Mouse (Mus musculus): ENCODE data around the gene Uba1y. TPM values are rescaled to one million over a fixed set of nuclear protein-coding genes. Genes with fewer than 3 reads are reported as not detected.

The Uba1y gene
- under 1 TPM; 0.06 to 0.48 TPM for polyA plus RNA-seq (2017; shearing (Covaris generic))

DNA sequence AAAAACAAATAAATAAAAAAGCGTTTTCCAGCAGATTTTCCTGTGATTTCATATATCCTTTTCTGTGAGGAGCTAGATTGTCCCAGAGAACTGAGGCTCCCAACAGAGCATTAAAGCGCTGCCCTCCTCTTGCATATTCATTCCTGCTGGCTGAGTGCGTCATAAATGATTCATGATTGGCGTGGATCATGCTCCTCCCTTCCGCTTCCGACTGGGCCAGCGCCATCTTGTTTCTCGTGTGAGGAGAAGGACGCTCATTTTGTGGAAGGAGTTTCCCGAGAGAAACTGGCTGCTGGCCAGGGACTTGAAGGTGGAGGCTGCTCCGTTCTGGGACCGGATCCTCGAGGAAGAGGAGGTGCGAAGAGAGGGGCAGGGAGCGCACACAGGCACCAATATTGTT lies at the start of gene Uba1y:
Uba1y (plus strand) TSS at position 254 of the 400 bp plus-strand sequence.

DNA sequence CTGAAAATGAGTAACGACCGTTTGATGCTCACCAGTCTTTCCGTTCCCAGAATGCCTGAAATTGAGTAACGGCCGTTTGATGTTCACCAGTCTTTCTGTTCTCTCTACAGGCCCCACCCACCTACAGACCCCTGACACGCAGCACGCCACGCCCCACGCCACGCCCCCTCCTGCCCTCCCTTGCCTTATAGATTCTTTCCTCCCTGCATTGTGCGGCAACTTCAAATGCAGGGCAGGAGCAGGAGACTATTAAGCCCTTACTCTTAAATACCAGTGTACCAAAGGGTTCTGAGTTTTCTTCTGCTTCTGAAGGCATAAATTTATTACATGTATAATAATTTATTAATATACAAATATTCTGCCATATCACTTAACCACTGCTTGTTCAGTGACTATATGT lies 21.1 kb upstream of the Uba1y start, which contains the start of gene Zfy1:
Zfy1 (minus strand) TSS at position 101 of the 400 bp plus-strand sequence.

Other genes with a start within 250 kb of the Uba1y start
- gene Zfy1, start 21.2 kb upstream of the Uba1y start, polyA plus RNA-seq (2017; shearing (Covaris generic)): under 1 TPM in 1 of 2 experiments, not detected in 1; 0.20 TPM
- 10 to 100 TPM; 28.5 to 36.7 TPM for gene Kdm5d, start 79.1 kb downstream of the Uba1y start, polyA plus RNA-seq (2017; shearing (Covaris generic))
- gene Eif2s3y, start 191.9 kb downstream of the Uba1y start, polyA plus RNA-seq (2017; shearing (Covaris generic)): 100 to 1,000 TPM in 1 of 2 experiments, 10 to 100 TPM in 1; 95.1 to 113 TPM

All from inflammation-experienced regulatory T-cells (primary cell).